Mouse (Mus musculus): ENCODE results near the gene Tspo. TPM values are rescaled to one million over a fixed set of nuclear protein-coding genes. Genes with fewer than 3 reads are reported as not detected.

Tspo gene
- polyA plus RNA-seq, 1 experiment = 188 TPM

DNA sequence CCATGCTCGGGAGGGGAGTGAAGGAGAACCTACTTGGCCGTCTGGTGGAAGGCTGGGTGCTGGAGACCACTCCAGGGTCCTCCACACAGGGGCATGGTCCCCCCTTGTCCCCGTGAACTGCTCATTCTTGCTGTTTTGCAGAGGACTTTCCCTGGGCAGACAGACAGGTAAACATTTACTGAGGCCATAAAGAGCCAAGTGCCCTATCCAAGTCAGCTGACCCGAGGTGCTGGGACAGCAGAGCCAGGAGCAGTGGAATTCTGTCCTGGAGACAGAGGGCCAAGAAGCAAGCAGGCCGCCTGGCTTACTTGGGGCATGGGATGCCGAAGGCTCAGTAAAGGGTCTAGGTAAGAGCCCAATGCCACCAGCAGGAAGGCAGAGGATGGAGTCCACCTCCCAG lies 32.7 kb upstream of the Tspo start:
- H3K36me3 ChIP-seq (ENCODE audit: control insufficient read depth, insufficient read depth, low read length) = no peaks in the 10 kb centered on the region
- TF ChIP-seq POLR2A (IDR thresholded peaks at IDR 0.05; ENCODE audit: low read depth, low read length) (no peak), CTCF (IDR thresholded peaks at IDR 0.05; ENCODE audit: extremely low read depth, insufficient read length, insufficient replicate concordance, low read depth, low read length) (no peak)
- H3K4me3 ChIP-seq (ENCODE audit: low read depth, low read length) = no peak overlapping the region
- WGBS = 57% methylated on average over 6 of the region's 6 CpGs
- peaks cover 10% of the 10 kb centered on the region for H3K4me1 ChIP-seq (ENCODE audit: control insufficient read depth, insufficient read depth, insufficient read length, low read length)
- H3K27me3 ChIP-seq (ENCODE audit: control insufficient read depth, insufficient read depth, low read length) = peaks cover 8% of the 10 kb centered on the region; the same call in 1 of the 2 replicates
- H3K27ac ChIP-seq (ENCODE audit: insufficient read depth, low read depth, low read length) = no peak overlapping the region

DNA sequence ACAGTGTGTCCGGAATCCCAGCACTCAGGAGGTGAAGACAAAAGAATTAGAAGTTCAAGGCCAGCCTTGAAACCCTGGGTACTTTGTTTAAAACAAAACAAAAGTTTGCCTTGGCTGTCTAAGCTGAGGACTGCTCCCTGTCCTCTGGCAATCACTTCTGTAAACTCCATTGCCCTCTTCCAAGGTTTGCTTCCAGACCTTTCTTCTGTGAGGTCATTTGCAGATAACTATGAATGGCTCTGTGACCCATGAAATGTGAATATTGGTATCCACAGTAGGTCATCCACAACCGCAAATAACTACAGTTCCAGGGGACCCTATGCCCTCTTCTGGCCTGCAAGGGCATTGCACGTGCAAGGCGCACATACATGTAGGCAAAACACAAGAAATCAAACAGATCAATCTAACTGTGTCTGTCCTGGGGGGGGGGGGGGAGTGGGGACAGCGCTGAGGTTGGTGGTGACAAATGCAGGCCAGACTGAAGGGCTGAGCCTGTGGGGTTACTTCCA lies 31.4 kb upstream of the Tspo start:
- H3K27ac ChIP-seq (ENCODE audit: insufficient read depth, low read depth, low read length) = no peak overlapping the region

DNA sequence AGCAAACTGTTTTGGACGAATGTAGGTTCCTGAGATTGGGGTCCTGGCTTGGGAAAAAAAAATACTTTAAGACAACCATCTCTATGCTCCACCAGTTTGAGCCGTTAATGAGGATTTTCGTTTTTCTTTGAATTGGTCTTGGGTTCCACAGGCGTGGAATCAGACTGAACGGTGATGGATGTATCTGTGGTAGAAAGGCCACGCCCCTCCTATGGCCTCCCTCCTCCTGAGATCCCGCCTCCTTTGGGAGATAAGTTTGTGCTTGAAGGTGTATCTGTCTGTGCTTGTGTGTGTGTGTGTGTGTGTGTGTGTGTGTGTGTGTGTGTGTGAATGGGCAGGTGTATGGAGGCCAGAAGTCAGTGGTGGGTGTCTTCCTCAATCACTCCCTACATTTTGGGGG lies 30.8 kb upstream of the Tspo start:
- Histone ChIP-seq H3K36me3 (ENCODE audit: control insufficient read depth, insufficient read depth, low read length) (no peaks in the 10 kb centered on the region), H3K4me3 (ENCODE audit: low read depth, low read length) (no peak overlapping the region), H3K27me3 (ENCODE audit: control insufficient read depth, insufficient read depth, low read length) (no peaks in the 10 kb centered on the region), H3K27ac (ENCODE audit: insufficient read depth, low read depth, low read length) (no peak overlapping the region), H3K4me1 (ENCODE audit: control insufficient read depth, insufficient read depth, insufficient read length, low read length) (peaks cover 14% of the 10 kb centered on the region)
- no peak for TF ChIP-seq CTCF (IDR thresholded peaks at IDR 0.05; ENCODE audit: extremely low read depth, insufficient read length, insufficient replicate concordance, low read depth, low read length)
- TF ChIP-seq POLR2A (IDR thresholded peaks at IDR 0.05; ENCODE audit: low read depth, low read length) = no peak
- WGBS = 84% methylated on average over 7 of the region's 7 CpGs

More for the DNA sequence above, 31.4 kb upstream of the Tspo start:
- H3K36me3 ChIP-seq (ENCODE audit: control insufficient read depth, insufficient read depth, low read length) = no peaks in the 10 kb centered on the region
- 88% methylated on average over 5 of the region's 5 CpGs for WGBS
- no peak overlapping the region for H3K4me3 ChIP-seq (ENCODE audit: low read depth, low read length)
- H3K27me3 ChIP-seq (ENCODE audit: control insufficient read depth, insufficient read depth, low read length) = no peaks in the 10 kb centered on the region
- H3K4me1 ChIP-seq (ENCODE audit: control insufficient read depth, insufficient read depth, insufficient read length, low read length) = peaks cover 17% of the 10 kb centered on the region
- TF ChIP-seq CTCF (IDR thresholded peaks at IDR 0.05; ENCODE audit: extremely low read depth, insufficient read length, insufficient replicate concordance, low read depth, low read length) (no peak), POLR2A (IDR thresholded peaks at IDR 0.05; ENCODE audit: low read depth, low read length) (no peak)

DNA sequence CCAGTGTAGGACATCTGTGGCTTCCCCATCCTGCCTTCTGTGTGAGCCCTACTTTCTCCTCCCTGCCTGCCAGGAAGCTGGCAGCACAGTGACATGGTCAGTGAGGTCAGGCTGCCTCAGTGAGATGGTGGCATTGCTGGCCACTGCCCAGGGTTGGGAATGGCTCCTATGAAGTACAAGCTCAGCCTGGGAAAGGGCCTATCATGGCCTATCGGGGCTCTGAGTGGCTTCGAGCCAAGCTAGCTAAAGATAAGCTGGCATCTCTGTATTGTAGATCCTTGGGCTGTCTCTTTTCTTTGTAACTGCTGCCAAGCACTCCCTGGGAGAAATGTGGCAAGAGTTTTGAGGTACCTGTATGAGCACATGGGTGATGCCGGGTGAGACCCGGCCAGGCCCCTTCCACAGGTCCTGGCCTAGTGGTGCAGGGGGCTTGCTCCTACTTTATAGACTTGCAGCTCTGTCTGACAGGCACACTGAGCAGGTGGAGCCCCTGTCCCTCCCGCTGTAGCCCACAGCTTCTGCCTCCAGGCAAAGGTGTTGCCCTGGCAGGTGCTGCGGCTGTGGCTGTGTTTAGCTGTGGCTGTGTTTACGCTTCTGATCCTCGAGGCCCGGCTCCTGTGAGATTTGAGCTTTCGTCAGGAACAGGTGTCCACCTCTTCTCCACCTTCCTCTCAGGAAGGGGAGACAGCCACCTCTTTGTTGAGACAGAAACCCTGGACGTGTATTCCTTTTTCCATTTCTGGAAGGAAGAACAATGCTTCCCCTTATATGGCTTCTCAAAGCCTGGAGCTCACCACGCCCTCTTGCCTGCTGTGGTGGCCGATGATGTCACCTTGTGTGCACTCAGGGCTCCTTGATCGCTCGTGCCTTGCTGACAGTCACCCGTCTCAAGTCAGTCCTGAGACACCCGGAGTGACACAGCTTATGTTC lies 28.2 kb upstream of the Tspo start:
- H3K4me3 ChIP-seq (ENCODE audit: low read depth, low read length) = no peak overlapping the region
- WGBS = 23% methylated on average over 17 of the region's 17 CpGs
- H3K36me3 ChIP-seq (ENCODE audit: control insufficient read depth, insufficient read depth, low read length) = no peaks in the 10 kb centered on the region
- no peaks in the 10 kb centered on the region for H3K27me3 ChIP-seq (ENCODE audit: control insufficient read depth, insufficient read depth, low read length)
- H3K4me1 ChIP-seq (ENCODE audit: control insufficient read depth, insufficient read depth, insufficient read length, low read length) = peaks cover 14% of the 10 kb centered on the region
- no peak overlapping the region for H3K27ac ChIP-seq (ENCODE audit: insufficient read depth, low read depth, low read length)
- no peak for TF ChIP-seq CTCF (IDR thresholded peaks at IDR 0.05; ENCODE audit: extremely low read depth, insufficient read length, insufficient replicate concordance, low read depth, low read length)
- TF ChIP-seq POLR2A (IDR thresholded peaks at IDR 0.05; ENCODE audit: low read depth, low read length) = 0 out of 2 replicates have a peak, but pooled peaks have one; percentile 20

DNA sequence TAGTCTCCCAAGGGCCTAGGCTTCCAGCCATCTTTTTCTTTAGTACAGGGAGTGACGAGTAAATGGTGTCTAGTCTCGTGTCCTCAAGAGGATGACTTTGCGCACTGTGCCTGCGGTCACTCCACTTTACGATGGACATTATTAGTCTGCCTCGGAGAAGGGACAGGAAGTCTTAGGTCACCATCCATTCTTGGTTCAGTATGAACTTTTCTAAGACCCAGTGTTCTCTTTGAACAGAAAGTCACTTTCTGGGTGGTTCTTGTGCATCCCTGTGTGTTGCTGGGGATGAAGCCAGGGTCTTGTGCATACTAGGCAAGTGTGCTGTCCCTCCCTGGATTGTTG lies 27.5 kb upstream of the Tspo start:
- TF ChIP-seq POLR2A (IDR thresholded peaks at IDR 0.05; ENCODE audit: low read depth, low read length) = no peak
- TF ChIP-seq CTCF (IDR thresholded peaks at IDR 0.05; ENCODE audit: extremely low read depth, insufficient read length, insufficient replicate concordance, low read depth, low read length) = no peak
- Histone ChIP-seq H3K36me3 (ENCODE audit: control insufficient read depth, insufficient read depth, low read length) (no peaks in the 10 kb centered on the region), H3K4me3 (ENCODE audit: low read depth, low read length) (no peak overlapping the region), H3K27ac (ENCODE audit: insufficient read depth, low read depth, low read length) (no peak overlapping the region), H3K27me3 (ENCODE audit: control insufficient read depth, insufficient read depth, low read length) (no peaks in the 10 kb centered on the region), H3K4me1 (ENCODE audit: control insufficient read depth, insufficient read depth, insufficient read length, low read length) (peaks cover 14% of the 10 kb centered on the region)
- WGBS = 58% methylated on average over 6 of the region's 6 CpGs

DNA sequence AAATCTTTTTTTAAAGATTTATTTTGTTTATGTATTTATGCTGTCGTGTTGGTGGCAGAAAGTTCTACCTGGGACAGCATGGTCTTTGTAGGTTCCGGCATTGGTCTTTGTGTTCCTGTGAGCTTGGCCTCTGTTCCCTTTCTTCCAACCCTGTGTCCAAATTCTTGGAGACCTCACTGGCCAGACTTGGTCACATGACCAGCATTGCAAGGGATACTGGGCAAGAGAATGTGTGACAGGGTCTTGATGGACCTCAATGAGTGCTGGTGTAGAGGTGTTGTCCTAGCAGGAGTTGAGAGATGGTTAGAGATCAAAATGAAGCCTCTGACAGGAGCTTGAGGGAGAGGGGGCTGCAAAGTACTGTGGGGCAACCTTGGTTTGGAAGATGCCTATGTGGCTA lies 24.5 kb upstream of the Tspo start:
- H3K4me1 ChIP-seq (ENCODE audit: control insufficient read depth, insufficient read depth, insufficient read length, low read length) = peaks cover 14% of the 10 kb centered on the region
- WGBS = 98% methylated on average over 2 of the region's 2 CpGs
- H3K27me3 ChIP-seq (ENCODE audit: control insufficient read depth, insufficient read depth, low read length) = no peaks in the 10 kb centered on the region
- H3K4me3 ChIP-seq (ENCODE audit: low read depth, low read length) = no peak overlapping the region
- TF ChIP-seq CTCF (IDR thresholded peaks at IDR 0.05; ENCODE audit: extremely low read depth, insufficient read length, insufficient replicate concordance, low read depth, low read length) (no peak), POLR2A (IDR thresholded peaks at IDR 0.05; ENCODE audit: low read depth, low read length) (no peak)
- H3K27ac ChIP-seq (ENCODE audit: insufficient read depth, low read depth, low read length) = no peak overlapping the region
- H3K36me3 ChIP-seq (ENCODE audit: control insufficient read depth, insufficient read depth, low read length) = no peaks in the 10 kb centered on the region

DNA sequence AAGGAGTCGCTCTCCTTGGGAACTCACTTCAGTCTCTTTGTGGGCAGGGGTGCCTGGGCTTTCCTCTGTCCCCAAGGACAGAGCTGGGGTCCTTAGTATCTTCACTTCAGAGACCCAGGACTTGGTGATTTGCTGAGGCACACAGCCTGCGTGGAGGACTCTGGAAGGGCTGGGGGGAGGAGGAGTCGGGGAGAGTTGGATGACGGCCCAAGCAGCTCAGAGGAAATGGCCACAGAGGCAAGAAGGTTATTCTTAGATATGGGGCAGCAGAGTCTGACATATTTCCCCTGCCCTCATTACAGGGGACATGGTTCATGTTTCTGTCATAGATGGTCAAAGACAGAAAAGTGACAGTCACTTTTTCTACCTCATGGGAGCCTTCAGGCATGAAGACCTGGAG lies 23.5 kb upstream of the Tspo start:
- Histone ChIP-seq H3K27ac (ENCODE audit: insufficient read depth, low read depth, low read length) (no peak overlapping the region), H3K27me3 (ENCODE audit: control insufficient read depth, insufficient read depth, low read length) (no peaks in the 10 kb centered on the region), H3K4me3 (ENCODE audit: low read depth, low read length) (no peak overlapping the region), H3K4me1 (ENCODE audit: control insufficient read depth, insufficient read depth, insufficient read length, low read length) (peaks cover 12% of the 10 kb centered on the region), H3K36me3 (ENCODE audit: control insufficient read depth, insufficient read depth, low read length) (no peaks in the 10 kb centered on the region)
- TF ChIP-seq POLR2A (IDR thresholded peaks at IDR 0.05; ENCODE audit: low read depth, low read length) = no peak
- TF ChIP-seq CTCF (IDR thresholded peaks at IDR 0.05; ENCODE audit: extremely low read depth, insufficient read length, insufficient replicate concordance, low read depth, low read length) = no peak
- WGBS = 38% methylated on average over 4 of the region's 4 CpGs
